Mouse (Mus musculus) MEL (cell line): ENCODE results near the gene Sptbn1. TPM values are rescaled to one million over a fixed set of nuclear protein-coding genes. Genes with fewer than 3 reads are reported as not detected.

Experiments
- DNase-seq: peaks from one replicate; pipeline ENCODE4 v3.0.0; 2011; ENCODE audit warnings: low read depth, low spot score
- H3K27ac ChIP-seq: 2 replicates; pipeline ENCODE4 v1.5.1; 2012; ENCODE audit warnings: low read depth, mild to moderate bottlenecking, control low read depth, low read length, moderate library complexity; ENCODE audit not compliant: control insufficient read depth
- H3K27me3 ChIP-seq, 2 experiments: fragments of 150-350 bp in 1 of 2; sonication (generic) in 1 of 2; 2 replicates each; pipeline ENCODE4 v1.6.1; 2012; ENCODE audit warnings: low read length in 2 of 2, mild to moderate bottlenecking in 2 of 2, improper control_type of control experiment in 1 of 2, moderate library complexity in 1 of 2; ENCODE audit not compliant: insufficient read depth in 2 of 2, control insufficient read depth in 1 of 2
- H3K36me3 ChIP-seq, 2 experiments: 2 replicates each; pipeline ENCODE4 v1.6.1; 2012 to 2014; ENCODE audit warnings: low read length in 2 of 2, improper control_type of control experiment in 1 of 2, inconsistent platforms in 1 of 2, mild to moderate bottlenecking in 1 of 2; ENCODE audit not compliant: insufficient read depth in 2 of 2, control insufficient read depth in 1 of 2
- H3K4me1 ChIP-seq, 2 experiments: fragments of 150-350 bp in 1 of 2; sonication (generic) in 1 of 2; 2 replicates each; pipeline ENCODE4 v1.6.1; 2012; ENCODE audit warnings: low read length in 2 of 2, improper control_type of control experiment in 1 of 2, mild to moderate bottlenecking in 1 of 2; ENCODE audit not compliant: insufficient read depth in 2 of 2, control insufficient read depth in 1 of 2
- H3K4me3 ChIP-seq, 2 experiments: fragments of 150-350 bp in 1 of 2; sonication (generic) in 1 of 2; 2 replicates each; pipeline ENCODE4 v1.5.1; 2012; ENCODE audit warnings: low read depth in 2 of 2, low read length in 2 of 2, mild to moderate bottlenecking in 2 of 2, moderate library complexity in 2 of 2, control low read depth in 1 of 2, improper control_type of control experiment in 1 of 2; ENCODE audit not compliant: control insufficient read depth in 1 of 2, insufficient read depth in 1 of 2
- H3K79me2 ChIP-seq: 2 replicates; pipeline ENCODE4 v1.6.1; 2012; ENCODE audit warnings: mild to moderate bottlenecking, low read length, moderate library complexity; ENCODE audit not compliant: control insufficient read depth, poor library complexity, insufficient read depth
- H3K9ac ChIP-seq: 2 replicates; pipeline ENCODE4 v1.6.1; 2012; ENCODE audit warnings: low read depth, mild to moderate bottlenecking, control low read depth, low read length, moderate library complexity; ENCODE audit not compliant: control insufficient read depth, poor library complexity, severe bottlenecking
- H3K9me3 ChIP-seq: fragments of 150-350 bp; sonication (generic); replicated peaks from 2 replicates; pipeline ENCODE4 v1.6.1; 2012; ENCODE audit warnings: mild to moderate bottlenecking, low read length, improper control_type of control experiment, moderate library complexity; ENCODE audit not compliant: insufficient read depth
- CHD1 ChIP-seq: IDR thresholded peaks from 2 replicates; pipeline ENCODE4 v1.6.1; 2012; ENCODE audit warnings: low read depth, mild to moderate bottlenecking, inconsistent platforms, low read length, improper control_type of control experiment
- E2F4 ChIP-seq: IDR thresholded peaks from 2 replicates; pipeline ENCODE4 v1.6.1; 2011; ENCODE audit warnings: low read depth, low read length, improper control_type of control experiment, borderline replicate concordance
- EP300 ChIP-seq, 2 experiments: IDR thresholded peaks; 2 replicates each; pipeline ENCODE4 v1.6.1; 2011; ENCODE audit warnings: improper control_type of control experiment in 2 of 2, low read length in 2 of 2, low read depth in 1 of 2, mild to moderate bottlenecking in 1 of 2
- GABPA ChIP-seq: IDR thresholded peaks from 2 replicates; pipeline ENCODE4 v1.6.1; 2012; ENCODE audit warnings: low read depth, mild to moderate bottlenecking, inconsistent platforms, low read length, improper control_type of control experiment, moderate library complexity
- KAT2A ChIP-seq: conservative IDR thresholded peaks from 2 replicates; pipeline ENCODE4 v1.6.1; 2012; ENCODE audit warnings: low read depth, low read length, improper control_type of control experiment, inconsistent platforms
- MAFK ChIP-seq: IDR thresholded peaks from 2 replicates; pipeline ENCODE4 v1.6.1; 2011; ENCODE audit warnings: low read depth, mild to moderate bottlenecking, low read length, improper control_type of control experiment, borderline replicate concordance
- MAX ChIP-seq: IDR thresholded peaks from 2 replicates; pipeline ENCODE4 v1.6.1; 2011; ENCODE audit warnings: low read length, improper control_type of control experiment
- MXI1 ChIP-seq: IDR thresholded peaks from 2 replicates; pipeline ENCODE4 v1.6.1; 2011; ENCODE audit warnings: mild to moderate bottlenecking, low read depth, low read length, improper control_type of control experiment
- NELFE ChIP-seq: IDR thresholded peaks from 2 replicates; pipeline ENCODE4 v1.6.1; 2011; ENCODE audit warnings: low read depth, low read length, improper control_type of control experiment
- NRF1 ChIP-seq: IDR thresholded peaks from 2 replicates; pipeline ENCODE4 v1.6.1; 2014; ENCODE audit warnings: low read depth, mild to moderate bottlenecking, inconsistent platforms, low read length, improper control_type of control experiment, moderate library complexity; ENCODE audit not compliant: poor library complexity, insufficient read depth, severe bottlenecking
- POLR2A ChIP-seq, 2 experiments: IDR thresholded peaks; 2 replicates each; pipeline ENCODE4 v1.6.1; 2011 to 2012; ENCODE audit warnings: low read length in 2 of 2, mild to moderate bottlenecking in 2 of 2, control low read depth in 1 of 2, improper control_type of control experiment in 1 of 2, low read depth in 1 of 2, moderate library complexity in 1 of 2; ENCODE audit not compliant: control insufficient read depth in 1 of 2, insufficient read depth in 1 of 2, poor library complexity in 1 of 2
- POLR2AphosphoS2 ChIP-seq: IDR thresholded peaks from 2 replicates; pipeline ENCODE4 v1.6.1; 2011; ENCODE audit warnings: low read length, improper control_type of control experiment
- RAD21 ChIP-seq: IDR thresholded peaks from 2 replicates; pipeline ENCODE4 v1.6.1; 2011; ENCODE audit warnings: mild to moderate bottlenecking, low read depth, low read length, improper control_type of control experiment
- TAL1 ChIP-seq: IDR thresholded peaks from 2 replicates; pipeline ENCODE4 v1.6.1; 2012; ENCODE audit warnings: mild to moderate bottlenecking, inconsistent platforms, low read length, moderate library complexity, mixed read lengths
- TBP ChIP-seq: IDR thresholded peaks from 2 replicates; pipeline ENCODE4 v1.8.0; 2011; ENCODE audit warnings: low read depth, low read length, improper control_type of control experiment
- TCF12 ChIP-seq: IDR thresholded peaks from 2 replicates; pipeline ENCODE4 v1.6.1; 2014; ENCODE audit warnings: low read depth, mild to moderate bottlenecking, inconsistent platforms, low read length, improper control_type of control experiment, moderate library complexity
- UBTF ChIP-seq: IDR thresholded peaks from 2 replicates; pipeline ENCODE4 v1.6.1; 2012; ENCODE audit warnings: low read depth, mild to moderate bottlenecking, inconsistent platforms, low read length, improper control_type of control experiment, moderate library complexity, borderline replicate concordance; ENCODE audit not compliant: insufficient read depth
- ZC3H11A ChIP-seq: IDR thresholded peaks from 2 replicates; pipeline ENCODE4 v1.6.1; 2012; ENCODE audit warnings: low read depth, mild to moderate bottlenecking, inconsistent platforms, low read length, improper control_type of control experiment
- ZKSCAN1 ChIP-seq: IDR thresholded peaks from 2 replicates; pipeline ENCODE4 v1.6.1; 2012; ENCODE audit warnings: low read depth, mild to moderate bottlenecking, inconsistent platforms, low read length, improper control_type of control experiment, moderate library complexity
- polyA plus RNA-seq, 2 experiments: library from polyadenylated mRNA; stranded (reverse) in 1 of 2; unstranded in 1 of 2; fragments of >175 nt in 1 of 2; fragments of >200 nt in 1 of 2; gene quantifications; 2 replicates each; pipeline versions ENCODE4 v1.2.1 to v1.2.4; 2012; ENCODE audit warnings: low replicate concordance in 2 of 2, low read depth in 1 of 2; ENCODE audit not compliant: insufficient read length in 2 of 2, insufficient read depth in 1 of 2, missing spikeins in 1 of 2
- total RNA-seq: library from RNA; depleted of rRNA; stranded (reverse); fragments of 300-350 nt; gene quantifications from 2 replicates; pipeline ENCODE4 v1.2.3, GENCODE M21; 2012

The Sptbn1 gene
- total and polyA plus RNA-seq, 3 experiments: 14.6 to 20.2 TPM; not detected in 1

- Histone ChIP-seq H3K36me3 (0 out of 4 replicates have a peak, but pooled peaks cover 0 to 2% of the 10 kb centered on the region in 2 experiments), H3K79me2 (no peaks in the 10 kb centered on the region), H3K4me1 (peaks cover 2 to 7% of the 10 kb centered on the region in 2 experiments; a peak in 3 of 4 replicates), H3K4me3 (no peak overlapping the region), H3K9ac (no peak overlapping the region), H3K9me3 (no peaks in the 10 kb centered on the region), H3K27ac (no peak overlapping the region)
- DNase-seq: no peak
- TF ChIP-seq ZKSCAN1 (no peak), EP300 (IDR thresholded peaks at IDR 0.05; ENCODE audit: low read depth in 1 of 2, low read length in 2 of 2) (no peak), CHD1 (no peak), UBTF (no peak), POLR2AphosphoS2 (no peak), KAT2A (no peak), MAFK (no peak), MXI1 (no peak)
- TF ChIP-seq, all 39 proteins: peak for 0
- H3K27me3 ChIP-seq: no peaks in the 10 kb centered on the region; a peak in 1 of 4 replicates
These were observed 32.8 kb downstream of the Sptbn1 start for GRCm38 (mm10) chr11:30235218-30235617.

GRCm38 (mm10) chr11:30233946-30234345, 34.0 kb downstream of the Sptbn1 start:
- Histone ChIP-seq H3K36me3 (0 out of 4 replicates have a peak, but pooled peaks cover 0 to 2% of the 10 kb centered on the region in 2 experiments), H3K79me2 (no peaks in the 10 kb centered on the region), H3K27me3 (no peaks in the 10 kb centered on the region; a peak in 1 of 4 replicates), H3K9me3 (no peaks in the 10 kb centered on the region), H3K9ac (no peak overlapping the region), H3K4me3 (no peak overlapping the region), H3K27ac (no peak overlapping the region), H3K4me1 (peaks cover 2 to 7% of the 10 kb centered on the region in 2 experiments; a peak in 3 of 4 replicates)
- TF ChIP-seq TCF12 (no peak), NRF1 (no peak), TAL1 (no peak), GABPA (no peak), TBP (no peak), CHD1 (no peak), EP300 (IDR thresholded peaks at IDR 0.05; ENCODE audit: low read depth in 1 of 2, low read length in 2 of 2) (no peak), NELFE (no peak), MAX (no peak), ZC3H11A (no peak), POLR2A (IDR thresholded peaks at IDR 0.05; ENCODE audit: control insufficient read depth in 1 of 2, insufficient read depth in 1 of 2, low read depth in 1 of 2, low read length in 2 of 2, poor library complexity in 1 of 2) (no peak), RAD21 (no peak), E2F4 (no peak)
- DNase-seq: no peak
